ENCODE assay signal across 24 mouse cellular contexts in the genomic region with DNA sequence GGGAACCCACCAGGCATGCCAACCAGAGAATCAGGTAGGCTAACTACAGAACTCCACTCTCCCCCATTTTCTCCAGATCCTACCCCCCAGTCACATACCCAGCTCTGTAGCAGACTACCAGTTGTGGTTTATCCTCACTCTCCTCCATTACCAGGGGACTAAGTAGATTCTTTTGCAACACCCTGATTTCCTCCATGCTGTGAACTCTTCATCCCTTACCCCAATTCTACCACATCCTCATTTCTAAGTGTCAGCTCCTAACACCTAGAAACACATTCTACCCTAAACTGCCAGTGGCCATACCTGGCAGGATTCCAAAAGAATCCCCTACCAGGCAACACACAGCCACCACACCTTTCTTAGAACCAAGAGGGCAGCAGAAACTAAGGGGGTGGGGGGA.
DNase-seq lines count a peak whose midpoint lies in the region; ATAC-seq lines count a peak whose summit lies in the region.
"Had no signal": no experiment of that assay in that cellular context is flagged by ENCODE, and none has a peak within 500 bp of the region (broad histone marks: within the 10 kb centered on the region; RNA-seq: fewer than 3 reads in every experiment).

No protein-coding gene starts in this region.

- no peak overlapping the region for H3K9ac ChIP-seq in forebrain, embryonic 13.5 days
- H3K9ac ChIP-seq: embryonic facial prominence, embryonic 12.5 days; embryonic facial prominence, embryonic 15.5 days; forebrain, embryonic 15.5 days; hindbrain, embryonic 14.5 days had no signal

- no peak overlapping the region for H3K4me2 ChIP-seq in forebrain, embryonic 13.5 days
- H3K4me2 ChIP-seq: embryonic facial prominence, embryonic 12.5 days; embryonic facial prominence, embryonic 15.5 days; forebrain, embryonic 15.5 days; heart, embryonic 11.5 days; hindbrain, embryonic 14.5 days had no signal

- H3K36me3 ChIP-seq in forebrain, embryonic 13.5 days (ENCODE audit: poor library complexity, severe bottlenecking), result no peaks in the 10 kb centered on the region
- H3K36me3 ChIP-seq: embryonic facial prominence, embryonic 12.5 days; embryonic facial prominence, embryonic 15.5 days; forebrain, embryonic 15.5 days had no signal

- intact Hi-C loops in heart, postnatal 14 days (cut with DNase I), result no loop called here

- H3K27me3 ChIP-seq in forebrain, embryonic 13.5 days, result no peaks in the 10 kb centered on the region
- H3K27me3 ChIP-seq: embryonic facial prominence, embryonic 12.5 days; embryonic facial prominence, embryonic 15.5 days; forebrain, embryonic 15.5 days had no signal

- H3K27ac ChIP-seq in forebrain, embryonic 13.5 days, result no peak overlapping the region
- H3K27ac ChIP-seq: embryonic facial prominence, embryonic 12.5 days; embryonic facial prominence, embryonic 15.5 days; forebrain, embryonic 15.5 days; heart, adult 2 months; hindbrain, embryonic 14.5 days; hindbrain, postnatal 0 days had no signal

- H3K9me3 ChIP-seq in forebrain, embryonic 13.5 days (replicated peaks), result 0 out of 2 replicates have a peak, but pooled peaks cover 3% of the 10 kb centered on the region
- H3K9me3 ChIP-seq: embryonic facial prominence, embryonic 15.5 days; forebrain, embryonic 15.5 days had no signal

- ATAC-seq in common myeloid progenitor, adult 5-6 weeks (replicated peaks; ENCODE audit: low read depth, poor library complexity, severe bottlenecking), result peak; percentile 83
- peak; percentile 94 for ATAC-seq in megakaryocyte, adult 5-6 weeks (ENCODE audit: poor library complexity, severe bottlenecking)
- peak; percentile 44; the same call in 1 of the 2 replicates for ATAC-seq in neutrophil, adult 5-6 weeks (ENCODE audit: extremely low read depth, insufficient number of reproducible peaks, low FRiP score, poor library complexity, severe bottlenecking)
- no peak for ATAC-seq in forebrain, embryonic 13.5 days
- ATAC-seq: CD4-positive, CD25-positive, alpha-beta regulatory T cell, adult 4 months; forebrain, embryonic 15.5 days; hindbrain, postnatal 0 days; inflammation-experienced regulatory T-cells, adult 6 months had no signal

- no peaks in the 10 kb centered on the region for H3K4me1 ChIP-seq in forebrain, embryonic 13.5 days
- H3K4me1 ChIP-seq: embryonic facial prominence, embryonic 12.5 days; embryonic facial prominence, embryonic 15.5 days; forebrain, embryonic 15.5 days had no signal

- H3K4me3 ChIP-seq in forebrain, embryonic 13.5 days, result no peak overlapping the region
- H3K4me3 ChIP-seq: embryonic facial prominence, embryonic 12.5 days; embryonic facial prominence, embryonic 15.5 days; forebrain, embryonic 15.5 days; heart, adult 2 months had no signal

- peak; percentile 18 for DNase-seq in lung, postnatal 25 days (ENCODE audit: low spot score)
- DNase-seq in lung, postnatal 10 days, result no peak
- no peak for DNase-seq in heart, postnatal 14 days
- DNase-seq: adrenal gland, adult 2 months; adrenal gland, postnatal 14 days; cerebellum, adult 11-12 months; cerebellum, adult 8-10 months; cerebellum, postnatal 10 days; cerebellum, postnatal 36 days; gastrocnemius, postnatal 25 days; heart, adult 2 months; heart, postnatal 36 days had no signal
